In the genomic region with DNA sequence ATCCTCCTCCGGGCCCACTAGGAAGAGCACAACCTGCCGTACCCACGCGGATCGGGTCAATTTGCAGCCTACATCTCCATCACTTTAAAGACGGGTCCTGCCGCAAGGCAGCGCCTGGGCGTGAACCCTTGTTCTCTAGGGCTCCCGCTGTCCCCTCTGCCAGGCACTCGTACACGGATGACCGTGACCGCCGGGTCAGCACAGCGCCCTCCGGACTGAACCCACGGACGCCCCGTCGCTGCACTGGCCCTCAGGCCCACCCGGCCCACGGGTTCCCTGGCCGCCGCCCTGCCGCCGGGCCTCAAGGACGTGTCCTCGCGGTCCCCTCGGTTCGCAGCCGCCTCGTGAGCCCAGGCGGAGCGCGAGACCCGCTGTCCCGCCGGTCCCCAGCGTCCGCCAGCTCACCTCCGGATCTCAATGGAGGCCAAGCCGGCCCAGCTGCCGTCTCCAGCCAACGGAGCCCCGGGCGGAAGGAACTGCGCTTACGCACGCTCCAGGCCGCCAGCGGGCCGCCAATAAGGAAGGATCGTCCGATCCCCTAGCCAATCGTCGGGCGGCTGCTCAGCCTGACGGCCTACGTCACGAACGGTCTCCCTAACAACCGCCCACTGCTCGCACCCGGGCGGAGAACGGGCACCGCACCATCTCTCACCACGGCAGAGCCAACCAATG, we compare ENCODE assay signal across 8 mouse cellular contexts. TPM values are rescaled to one million over a fixed set of nuclear protein-coding genes. Genes with fewer than 3 reads are reported as not detected.
DNase-seq lines count a peak whose midpoint lies in the region; ATAC-seq and TF ChIP-seq lines count a peak whose summit lies in the region.

A gene (minus strand): TSS at position 531 of the 672 bp plus-strand sequence.

- TF ChIP-seq EP300 in ES-Bruce4 (IDR thresholded peaks at IDR 0.05; ENCODE audit: insufficient read depth, low read depth, low read length) = 0 out of 2 replicates have a peak, but pooled peaks have one; percentile 38
- TF ChIP-seq EP300 in liver, postnatal 0 days (IDR thresholded peaks at IDR 0.05; ENCODE audit: low read depth) = no peak

- no peak for TF ChIP-seq CTCF in ES-Bruce4 (IDR thresholded peaks at IDR 0.05; ENCODE audit: low read depth, low read length)
- peak; percentile 37 for TF ChIP-seq CTCF in liver, postnatal 0 days (IDR thresholded peaks at IDR 0.05; ENCODE audit: low read depth)

- H3K4me2 ChIP-seq in forebrain, embryonic 13.5 days = peak within 1 kb of the TSS; percentile 82
- H3K4me2 ChIP-seq in liver, postnatal 0 days (ENCODE audit: low read depth, low read length) = peak within 1 kb of the TSS; percentile 84
- peak within 1 kb of the TSS; percentile 84 for H3K4me2 ChIP-seq in neural tube, embryonic 14.5 days (ENCODE audit: low read depth, low read length)

- ATAC-seq in cerebellum, adult (ENCODE audit: insufficient number of reproducible peaks, low FRiP score, low TSS enrichment) = peak; percentile 99
- peak; percentile 100 for ATAC-seq in forebrain, embryonic 13.5 days
- ATAC-seq in liver, postnatal 0 days = peak; percentile 99
- peak; percentile 100 for ATAC-seq in neural tube, embryonic 14.5 days (ENCODE audit: low read depth)

- no peaks in the 10 kb centered on the region for H3K9me3 ChIP-seq in ES-Bruce4 (replicated peaks; ENCODE audit: control insufficient read depth, insufficient read depth, low read length, poor library complexity, severe bottlenecking)
- no peaks in the 10 kb centered on the region for H3K9me3 ChIP-seq in forebrain, embryonic 13.5 days (replicated peaks)
- H3K9me3 ChIP-seq in liver, postnatal 0 days (ENCODE audit: low read length) = no peaks in the 10 kb centered on the region
- no peaks in the 10 kb centered on the region for H3K9me3 ChIP-seq in neural tube, embryonic 14.5 days (ENCODE audit: control insufficient read depth, low read length)

- H3K9ac ChIP-seq in ES-Bruce4 (ENCODE audit: low read depth, poor library complexity, severe bottlenecking) = peak within 1 kb of the TSS; percentile 86
- peak within 1 kb of the TSS; percentile 99 for H3K9ac ChIP-seq in forebrain, embryonic 13.5 days
- peak within 1 kb of the TSS; percentile 92 for H3K9ac ChIP-seq in liver, postnatal 0 days (replicated peaks)
- H3K9ac ChIP-seq in neural tube, embryonic 14.5 days (replicated peaks; ENCODE audit: low read depth, low read length) = peak within 1 kb of the TSS; percentile 97

- peak within 1 kb of the TSS; percentile 94 for H3K4me3 ChIP-seq in ES-Bruce4 (ENCODE audit: low read depth, low read length)
- peak within 1 kb of the TSS; percentile 96 for H3K4me3 ChIP-seq in forebrain, embryonic 13.5 days
- peak within 1 kb of the TSS; percentile 94 for H3K4me3 ChIP-seq in liver, postnatal 0 days (ENCODE audit: low read depth, low read length)
- peak within 1 kb of the TSS; percentile 100 for H3K4me3 ChIP-seq in neural tube, embryonic 14.5 days (ENCODE audit: low read depth, low read length)

- peak within 1 kb of the TSS; percentile 51 for H3K27ac ChIP-seq in ES-Bruce4 (ENCODE audit: insufficient read depth, low read length)
- H3K27ac ChIP-seq in forebrain, embryonic 13.5 days = peak within 1 kb of the TSS; percentile 96
- peak within 1 kb of the TSS; percentile 93 for H3K27ac ChIP-seq in liver, postnatal 0 days (ENCODE audit: low read depth)
- peak within 1 kb of the TSS; percentile 98 for H3K27ac ChIP-seq in neural tube, embryonic 14.5 days (ENCODE audit: low read depth, low read length)

- peaks cover 12% of the 10 kb centered on the region for H3K36me3 ChIP-seq in ES-Bruce4 (ENCODE audit: control insufficient read depth, insufficient read depth, low read length, poor library complexity, severe bottlenecking)
- H3K36me3 ChIP-seq in forebrain, embryonic 13.5 days (ENCODE audit: poor library complexity, severe bottlenecking) = peaks cover 6% of the 10 kb centered on the region
- peaks cover 11% of the 10 kb centered on the region for H3K36me3 ChIP-seq in liver, postnatal 0 days (replicated peaks; ENCODE audit: insufficient read depth, low read length)
- peaks cover 4% of the 10 kb centered on the region; the same call in 1 of the 2 replicates for H3K36me3 ChIP-seq in neural tube, embryonic 14.5 days (ENCODE audit: control insufficient read depth, insufficient read depth, low read length)

- peak; percentile 73 for TF ChIP-seq POLR2A in ES-Bruce4 (IDR thresholded peaks at IDR 0.05; ENCODE audit: insufficient read depth, low read length)

- DNase-seq in heart, postnatal 10 days = peak; percentile 97 to 99
- peak; percentile 87 for DNase-seq in large intestine, adult 2 months (ENCODE audit: low read depth, low spot score)
- DNase-seq in liver, postnatal 0 days = peak; percentile 96
- peak; percentile 95 for DNase-seq in testis, postnatal 10 days (ENCODE audit: low spot score)

- intact Hi-C loops in heart, postnatal 10 days (cut with DNase I) = no loop called here

- under 1% methylated on average over 69 of the region's 70 CpGs for WGBS in forebrain, embryonic 13.5 days
- under 1% methylated on average over 70 of the region's 70 CpGs for WGBS in large intestine, adult 2 months
- WGBS in liver, postnatal 0 days (ENCODE audit: insufficient replicate concordance) = 1% methylated on average over 65 of the region's 70 CpGs
- WGBS in neural tube, embryonic 14.5 days = under 1% methylated on average over 62 of the region's 70 CpGs

- H3K4me1 ChIP-seq in ES-Bruce4 (ENCODE audit: control insufficient read depth, insufficient read depth, low read length) = peaks cover 3% of the 10 kb centered on the region
- peaks cover 40% of the 10 kb centered on the region for H3K4me1 ChIP-seq in forebrain, embryonic 13.5 days
- H3K4me1 ChIP-seq in liver, postnatal 0 days (ENCODE audit: insufficient read depth) = peaks cover 26% of the 10 kb centered on the region
- peaks cover 31% of the 10 kb centered on the region for H3K4me1 ChIP-seq in neural tube, embryonic 14.5 days (ENCODE audit: control insufficient read depth, insufficient read depth, low read length)

- no peaks in the 10 kb centered on the region for H3K27me3 ChIP-seq in ES-Bruce4 (ENCODE audit: control insufficient read depth, insufficient read depth, low read length, poor library complexity, severe bottlenecking)
- no peaks in the 10 kb centered on the region for H3K27me3 ChIP-seq in forebrain, embryonic 13.5 days
- no peaks in the 10 kb centered on the region for H3K27me3 ChIP-seq in liver, postnatal 0 days (ENCODE audit: insufficient read depth, low read length)
- H3K27me3 ChIP-seq in neural tube, embryonic 14.5 days (ENCODE audit: control insufficient read depth, insufficient read depth, low read length) = no peaks in the 10 kb centered on the region

RNA-seq across cellular contexts. Expression of the gene that starts here (rescaled TPM):
- polyA plus RNA-seq in ES-Bruce4 (2011; ENCODE audit: insufficient read depth, insufficient read length, low read depth, missing spikeins) = 190 and 205 TPM in 2 replicates
- 143 and 168 TPM in 2 replicates for polyA plus RNA-seq in forebrain, embryonic 13.5 days (2015; fragmentation: Nextera tagmentation; extraction: Ambion mirVana)
- total RNA-seq in heart, postnatal 10 days (2021) = 10 to 100 TPM; 16.8 to 22.6 TPM
- polyA plus RNA-seq in large intestine, adult 2 months (2012; rRNA removed) = 26.5 and 34.1 TPM in 2 replicates
- polyA plus RNA-seq in liver, postnatal 0 days (2015; fragmentation: Nextera tagmentation; extraction: Ambion mirVana) = 25.3 and 26.5 TPM in 2 replicates
- polyA plus RNA-seq in neural tube, embryonic 14.5 days (2014; fragmentation: Nextera tagmentation; extraction: Ambion mirVana) = 206 and 209 TPM in 2 replicates

Comparison
In these comparisons a context has a peak if more than half of its experiments do, and no peak if none do; other contexts are left out.
1. Peak in every context shown above with its lines: DNase-seq, ATAC-seq, H3K4me3 ChIP-seq and H3K27ac ChIP-seq.